Mouse (Mus musculus) cerebellum, adult (tissue): ENCODE results near the gene Jchain.

Experiments used
- ATAC-seq: cut with Nextera tagmentation; 2 replicates; pipeline ENCODE4 v1.9.2; 2017; ENCODE audit warnings: mild to moderate bottlenecking, moderate library complexity, mixed read lengths; ENCODE audit not compliant: insufficient number of reproducible peaks, low FRiP score, low TSS enrichment

Gene Jchain

GRCm38 (mm10) chr5:88534697-88535096 is 7.0 kb upstream of the Jchain start:
- no peak for ATAC-seq

- ATAC-seq: no peak
These were observed 3.2 kb upstream of the Jchain start for GRCm38 (mm10) chr5:88530908-88531307.

- ATAC-seq: peak; percentile 52; the same call in 1 of the 2 replicates
These were observed 8.5 kb downstream of the Jchain start for GRCm38 (mm10) chr5:88519232-88519631.

DNA sequence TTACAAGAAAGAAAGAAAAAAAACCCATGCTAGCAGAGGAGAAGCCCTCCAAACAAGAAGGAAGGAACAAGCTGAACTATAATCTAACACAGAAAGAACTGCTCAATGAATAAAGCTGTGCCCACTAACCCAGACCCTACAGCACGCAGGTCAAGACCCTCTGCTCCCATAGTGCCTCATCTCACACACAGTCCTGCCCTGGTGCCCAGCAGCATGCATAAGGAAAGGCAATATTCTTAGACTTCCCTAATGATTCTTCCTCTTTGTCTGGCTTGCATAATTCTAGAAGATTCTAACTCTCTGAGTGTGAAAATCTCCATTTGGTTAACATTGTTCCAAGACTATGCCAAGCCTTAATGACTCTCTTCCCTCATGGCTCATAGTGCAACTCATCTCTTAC is 18.7 kb downstream of the Jchain start:
- ATAC-seq: no peak

DNA sequence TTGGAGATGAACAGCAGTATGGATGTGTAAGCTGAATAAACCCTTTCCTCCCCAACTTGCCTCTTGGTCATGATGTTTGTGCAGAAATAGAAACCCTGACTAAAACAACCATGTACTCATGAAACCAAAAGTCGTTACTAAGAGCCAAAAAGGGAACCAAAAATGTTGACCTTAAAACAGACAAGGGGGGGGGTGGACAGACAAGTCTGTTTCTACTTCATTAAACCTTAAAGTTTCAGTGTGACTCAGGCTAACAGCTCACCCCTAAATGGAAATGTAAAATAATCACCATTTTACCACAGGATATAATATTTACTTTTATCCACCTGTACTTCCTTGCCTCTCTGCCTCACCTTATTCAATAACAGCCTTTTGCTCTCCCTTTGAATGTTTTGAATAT is 19.1 kb downstream of the Jchain start:
- ATAC-seq: no peak

- no peak for ATAC-seq
These were observed 27.9 kb downstream of the Jchain start for GRCm38 (mm10) chr5:88499781-88500180.

- ATAC-seq: no peak
These were observed 36.6 kb downstream of the Jchain start for GRCm38 (mm10) chr5:88491111-88491510.

DNA sequence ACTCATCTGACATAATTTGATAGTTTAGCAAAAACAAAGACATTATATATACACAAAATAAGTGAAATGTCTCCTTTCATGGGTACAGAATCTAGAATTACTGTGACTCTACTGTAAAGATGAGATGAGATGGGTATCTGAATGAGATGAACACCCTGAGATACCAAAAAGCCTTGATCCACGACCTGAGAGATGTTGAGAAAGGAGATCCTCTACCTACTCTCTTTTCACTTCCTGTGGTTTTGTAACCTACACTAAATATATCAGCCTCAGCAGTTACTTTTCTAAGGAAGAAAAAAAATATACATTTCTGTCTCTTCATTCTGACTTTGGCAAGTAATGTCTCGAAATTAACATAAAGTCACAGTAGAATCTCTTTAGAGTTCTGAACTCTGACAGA is 38.7 kb downstream of the Jchain start:
- ATAC-seq: no peak

DNA sequence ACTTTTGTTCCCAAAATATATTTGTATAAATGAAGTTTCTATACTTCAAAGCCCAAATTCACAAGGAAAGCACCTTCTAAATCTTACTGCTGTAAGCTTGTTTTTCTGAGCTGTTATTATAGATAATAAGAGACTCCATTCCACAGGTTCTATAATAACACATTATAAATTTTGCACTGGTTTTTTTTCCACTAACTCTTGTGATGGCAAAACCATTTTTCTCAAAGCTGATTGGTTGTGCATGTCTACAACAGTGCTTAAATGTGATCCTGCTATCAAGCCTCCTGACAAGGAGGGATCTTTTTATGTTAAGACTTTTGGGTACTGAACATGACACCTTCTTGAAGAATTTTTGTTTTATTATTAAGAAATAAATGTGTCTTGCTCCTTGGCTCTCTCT is 40.0 kb downstream of the Jchain start, which contains the start of gene Enam:
Gene Enam, plus strand, starts transcription at position 301 of the 400 bp plus-strand sequence.
- ATAC-seq: no peak
